Mouse (Mus musculus) spleen, adult 2 months (tissue): ENCODE measurements around the gene Trim15.

Experiments
- CTCF ChIP-seq: fragments of 200-500 bp; IDR thresholded peaks from 2 replicates; pipeline ENCODE4 v1.5.1; 2011; ENCODE audit warnings: mild to moderate bottlenecking, inconsistent platforms; ENCODE audit not compliant: insufficient read depth, insufficient read length, insufficient replicate concordance; ENCODE audit errors: extremely low read depth
- POLR2A ChIP-seq: fragments of 200-500 bp; IDR thresholded peaks from 2 replicates; pipeline ENCODE4 v1.6.1; 2011; ENCODE audit warnings: low read depth, low read length, inconsistent platforms

DNA sequence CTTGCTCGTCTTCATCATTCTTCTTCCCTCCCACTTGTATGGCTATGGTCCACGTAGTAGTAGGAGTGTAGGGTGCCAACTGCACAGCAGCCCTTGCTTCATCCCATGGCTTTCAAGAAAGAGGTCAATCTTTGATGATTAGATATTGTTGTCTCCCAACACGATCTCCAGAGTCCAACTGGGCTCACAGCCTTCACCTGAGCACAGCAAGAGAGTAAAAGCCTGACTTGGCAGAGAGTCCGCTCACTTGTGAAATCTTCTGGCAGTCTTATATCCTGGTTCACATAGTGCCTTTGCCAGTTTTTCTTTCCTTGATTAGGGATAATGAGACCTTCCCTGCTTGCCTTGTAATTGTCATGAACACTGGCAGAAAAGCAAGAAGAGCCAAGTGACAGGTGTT lies 10.8 kb downstream of the Trim15 start:
- no peak for TF ChIP-seq POLR2A
- TF ChIP-seq CTCF, result no peak
